Mouse (Mus musculus): ENCODE results near the gene Elavl1. TPM values are rescaled to one million over a fixed set of nuclear protein-coding genes. Genes with fewer than 3 reads are reported as not detected.
A peak's percentile ranks its signal among the peaks of the same experiment; 100 is the strongest.
"Not testable (repeated sequence)": the region's sequence is repeated elsewhere in the genome, so short reads cannot be mapped to it uniquely, and the experiment has no call there.

Gene Elavl1
- total RNA-seq, 2 experiments from 2014 or later: 99.5 to 107 TPM

DNA sequence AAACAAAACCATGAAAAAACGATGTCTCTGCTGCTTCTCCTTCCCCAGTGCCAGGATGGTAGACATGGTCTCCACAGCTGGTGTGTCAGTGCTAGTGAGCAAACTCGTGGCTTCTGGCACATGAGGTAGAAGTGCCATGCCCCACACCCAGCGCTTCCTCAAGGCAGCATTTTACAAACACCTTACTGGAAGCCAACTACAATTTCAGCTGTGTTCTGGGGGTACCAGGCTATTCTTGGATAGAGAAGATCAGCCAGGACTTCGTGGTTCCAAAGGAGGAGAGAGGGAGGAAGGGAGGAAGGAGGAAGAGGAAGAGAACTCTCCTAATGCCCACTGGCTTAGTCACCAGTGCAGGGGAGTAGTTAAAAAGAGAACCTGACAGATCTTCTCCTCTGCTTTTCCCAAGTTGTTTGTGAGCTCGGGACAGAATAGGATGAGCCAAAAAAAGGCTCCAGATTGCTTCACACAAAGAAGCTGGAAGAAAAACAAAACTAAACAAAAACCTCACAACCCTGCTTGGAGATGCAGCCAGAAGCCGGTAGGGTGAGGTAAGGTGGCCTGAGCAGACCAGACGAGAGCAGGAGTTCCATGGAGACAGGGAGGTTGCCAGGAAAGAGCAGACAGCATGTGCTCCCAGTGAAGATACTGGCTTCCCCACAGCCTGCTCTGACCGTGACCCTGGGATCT, 62.0 kb downstream of the Elavl1 start:
- no peak for ATAC-seq (replicated peaks; ENCODE audit: poor library complexity, severe bottlenecking)

DNA sequence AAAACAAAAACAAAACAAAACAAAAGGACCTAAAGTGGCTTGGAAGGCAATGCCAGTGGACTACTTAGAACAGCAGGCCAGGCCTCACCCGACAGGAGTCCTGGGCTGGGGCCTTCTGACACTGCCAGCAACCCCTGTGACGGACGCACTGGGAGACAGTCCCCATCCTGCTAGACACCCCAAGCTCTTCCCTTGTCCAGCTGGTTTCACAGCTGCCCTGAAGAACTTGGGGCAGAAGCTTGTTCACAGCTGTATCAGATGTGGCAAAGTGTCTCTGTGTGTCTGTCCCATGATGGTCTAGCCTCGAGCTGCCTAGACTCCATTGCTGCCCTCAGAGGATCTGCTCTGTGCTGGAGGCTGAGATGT, 65.4 kb downstream of the Elavl1 start:
- ATAC-seq (replicated peaks; ENCODE audit: poor library complexity, severe bottlenecking): no peak

DNA sequence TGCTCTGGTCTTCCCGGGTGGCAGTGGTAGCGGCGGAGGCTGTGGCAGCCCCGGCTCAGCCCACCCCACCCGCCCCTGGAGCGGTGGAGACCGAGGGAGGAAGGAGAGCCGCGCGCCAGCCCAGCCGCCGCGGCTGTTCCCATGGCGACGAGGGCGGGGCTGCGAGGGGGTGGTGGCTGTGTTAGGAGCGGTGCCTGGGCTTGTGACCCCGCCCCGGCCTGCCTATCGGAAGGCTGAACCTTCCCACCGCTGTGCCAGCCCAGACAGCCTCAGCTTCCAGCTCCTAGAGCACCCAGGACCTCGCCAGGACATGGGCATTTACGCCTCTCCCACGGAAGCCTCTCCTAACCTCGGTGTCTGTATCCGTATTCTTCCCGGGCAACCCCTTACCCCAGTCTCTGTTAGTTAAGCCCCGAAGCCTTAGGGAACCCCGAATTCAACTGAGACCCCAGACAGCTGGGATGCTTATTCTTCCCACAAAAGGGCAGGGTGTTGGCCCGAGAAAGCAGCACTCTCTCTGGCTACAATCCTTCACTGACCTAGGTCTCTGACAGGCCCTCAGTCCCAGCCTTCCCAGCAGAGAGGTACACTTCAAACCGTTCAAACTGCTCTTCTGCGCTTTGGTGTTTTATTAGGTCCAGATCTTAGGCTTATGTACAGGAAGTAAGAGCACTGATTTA, 65.9 kb downstream of the Elavl1 start, which contains the start of gene Ctxn1:
Ctxn1 (minus strand) TSS at position 150 of the 680 bp plus-strand sequence.
- peak; percentile 88 for ATAC-seq (replicated peaks; ENCODE audit: poor library complexity, severe bottlenecking)

GRCm38 (mm10) chr8:4258678-4259077, 66.5 kb downstream of the Elavl1 start:
- peak; percentile 13 for ATAC-seq (replicated peaks; ENCODE audit: poor library complexity, severe bottlenecking)

DNA sequence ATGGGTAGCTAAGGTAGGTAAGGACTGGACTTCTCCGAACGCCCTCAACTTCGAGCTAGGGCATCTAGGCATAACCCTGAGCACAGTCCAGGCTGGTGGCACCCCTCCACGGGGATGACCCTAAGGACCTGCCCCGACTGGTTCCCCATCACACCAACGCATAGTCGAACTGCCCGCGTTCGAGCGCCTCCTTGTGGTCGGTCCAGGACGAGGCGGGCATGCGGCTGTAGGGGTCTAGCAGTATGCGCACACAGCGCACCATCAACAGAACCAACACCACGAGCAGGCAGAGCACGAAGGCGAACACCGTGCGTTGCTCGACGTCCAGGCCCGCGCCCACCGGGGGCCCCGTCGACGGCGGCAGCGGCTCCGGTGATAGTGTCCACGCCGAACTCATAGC, 67.0 kb downstream of the Elavl1 start:
- peak; percentile 69 for ATAC-seq (replicated peaks; ENCODE audit: poor library complexity, severe bottlenecking)

GRCm38 (mm10) chr8:4257350-4257749, 67.9 kb downstream of the Elavl1 start:
- ATAC-seq (replicated peaks; ENCODE audit: poor library complexity, severe bottlenecking): no peak

- no peak for ATAC-seq (replicated peaks; ENCODE audit: poor library complexity, severe bottlenecking)
Observed at GRCm38 (mm10) chr8:4256911-4257310, 68.3 kb downstream of the Elavl1 start.

DNA sequence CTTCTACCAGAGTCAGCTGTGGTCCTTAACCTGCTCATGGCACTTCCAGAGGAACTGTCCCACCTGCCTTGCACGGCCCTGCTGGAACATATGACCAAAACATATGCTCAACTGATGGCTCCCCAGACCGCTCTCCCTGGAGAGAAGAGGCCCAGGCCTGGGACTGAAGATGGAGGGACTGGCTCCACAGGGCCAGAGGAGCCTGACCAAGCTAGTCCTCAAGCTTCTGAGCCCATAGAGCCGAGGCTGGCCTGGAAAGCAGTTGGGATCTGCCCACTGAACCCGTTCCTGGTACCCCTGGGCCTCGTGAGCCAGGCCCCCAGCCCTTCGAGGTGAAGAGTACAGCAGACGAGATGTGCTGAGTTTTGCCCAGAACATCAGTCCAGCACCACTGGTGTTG, 69.7 kb downstream of the Elavl1 start:
- ATAC-seq (replicated peaks; ENCODE audit: poor library complexity, severe bottlenecking): not testable (repeated sequence)

DNA sequence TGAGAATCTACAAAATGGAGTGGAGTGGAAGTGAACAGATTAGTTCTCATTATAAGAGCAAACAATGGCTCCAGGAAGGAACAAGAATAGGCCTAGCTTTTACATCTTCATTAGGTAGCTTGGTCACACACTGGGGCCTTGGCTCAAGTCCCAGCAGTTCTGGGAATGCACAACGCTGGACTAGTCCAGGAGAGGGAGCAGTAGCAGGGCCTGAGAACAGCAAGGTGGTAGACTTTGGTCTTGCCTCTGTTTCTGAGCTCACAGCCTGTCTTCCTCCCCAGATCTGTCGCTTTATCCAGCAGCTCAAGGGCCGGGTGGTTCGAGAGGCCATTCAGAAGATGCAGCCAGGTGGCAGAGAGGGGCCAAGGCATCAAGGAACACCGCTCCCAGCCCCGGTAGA, 71.2 kb downstream of the Elavl1 start:
- no peak for ATAC-seq (replicated peaks; ENCODE audit: poor library complexity, severe bottlenecking)

- peak; percentile 81 for ATAC-seq (replicated peaks; ENCODE audit: poor library complexity, severe bottlenecking)
Observed at GRCm38 (mm10) chr8:4252934-4253841, 72.0 kb downstream of the Elavl1 start, which contains the start of gene Snapc2. Snapc2 (plus strand) TSS chr8:4253080.

DNA sequence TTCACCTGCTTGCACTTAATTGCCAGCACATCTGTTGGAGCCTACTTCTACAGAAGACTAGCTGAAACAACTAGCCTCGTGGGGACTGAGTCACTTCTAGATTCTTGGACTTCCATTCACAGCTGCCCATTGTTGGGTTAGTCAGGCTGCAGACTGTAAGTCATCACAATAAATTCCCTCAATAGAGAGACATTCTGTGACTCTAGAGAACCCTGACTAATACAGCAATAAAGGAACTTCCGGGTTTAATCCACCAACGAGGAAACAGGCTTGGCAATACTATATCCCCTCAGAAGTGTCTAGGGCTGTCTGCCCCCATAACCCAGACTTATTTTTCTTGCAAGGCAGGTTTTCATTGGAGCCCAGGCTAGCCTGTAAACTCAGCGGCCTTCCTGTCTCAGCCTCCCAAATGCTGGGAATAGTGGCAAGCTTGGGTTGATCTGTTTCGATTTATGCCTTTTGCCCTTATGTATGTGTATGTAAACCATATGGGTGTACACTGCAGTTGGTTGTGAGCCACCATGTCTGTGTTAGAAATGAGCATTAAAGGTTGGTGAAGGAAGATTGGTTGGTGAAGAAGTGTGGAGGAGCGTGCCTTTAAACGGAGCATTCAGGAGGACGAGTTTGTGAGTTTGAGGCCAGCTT, 73.0 kb downstream of the Elavl1 start:
- ATAC-seq (replicated peaks; ENCODE audit: poor library complexity, severe bottlenecking): no peak

DNA sequence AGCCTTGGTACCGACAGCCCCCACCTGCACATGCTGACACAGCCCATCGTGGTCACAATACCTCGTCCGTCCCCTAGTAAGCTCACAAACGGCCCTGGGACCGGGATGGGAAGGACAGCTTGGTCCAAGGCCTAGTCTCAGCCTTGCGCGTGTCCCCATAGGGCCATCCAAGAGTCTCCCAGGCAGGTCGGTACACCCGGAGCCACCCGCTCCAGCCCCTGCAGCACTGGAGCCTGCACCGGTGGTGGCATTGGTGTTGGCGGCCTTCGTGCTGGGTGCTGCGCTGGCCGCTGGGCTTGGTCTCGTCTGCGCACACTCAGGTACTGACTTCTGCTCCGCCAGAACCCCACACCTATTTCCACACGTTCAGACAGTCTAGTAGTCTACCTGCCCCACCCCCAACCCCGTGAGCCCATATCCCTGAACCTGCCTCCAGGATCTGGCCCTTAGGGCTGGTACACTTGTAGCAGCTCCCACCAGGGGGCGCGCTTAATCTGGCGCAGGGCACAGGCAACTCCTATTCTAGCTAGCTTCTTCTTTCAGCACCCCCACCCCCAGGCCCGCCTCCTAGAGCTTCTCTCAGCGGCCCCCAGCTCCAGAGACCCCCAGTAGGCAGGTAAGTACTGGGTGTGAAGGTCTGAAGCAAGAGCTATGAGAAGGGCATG, 74.8 kb downstream of the Elavl1 start:
- ATAC-seq (replicated peaks; ENCODE audit: poor library complexity, severe bottlenecking): peak; percentile 62

DNA sequence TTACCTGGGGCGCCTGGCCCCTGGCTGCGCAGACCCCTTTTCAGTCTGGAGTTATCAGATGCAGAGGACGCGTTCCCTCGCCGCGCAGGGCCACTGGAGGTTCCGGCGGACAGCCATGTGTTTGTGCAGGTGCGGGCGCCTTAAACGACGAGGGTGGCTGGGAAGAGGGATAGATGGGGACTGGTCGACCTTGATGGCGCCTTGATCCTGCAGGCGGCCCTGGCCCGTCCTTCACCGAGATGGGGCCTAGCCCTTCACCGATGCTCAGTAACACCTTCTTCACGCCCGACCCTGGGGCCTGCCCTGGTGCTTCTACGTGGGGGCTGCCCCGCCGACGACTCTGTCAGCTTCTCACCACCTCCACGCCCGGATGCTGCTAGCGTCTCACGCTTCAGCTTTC, 76.0 kb downstream of the Elavl1 start:
- no peak for ATAC-seq (replicated peaks; ENCODE audit: poor library complexity, severe bottlenecking)

GRCm38 (mm10) chr8:4247951-4248540, 77.2 kb downstream of the Elavl1 start, which contains the start of gene Tgfbr3l:
Tgfbr3l (plus strand) TSS chr8:4248214.
- no peak for ATAC-seq (replicated peaks; ENCODE audit: poor library complexity, severe bottlenecking)

- ATAC-seq (replicated peaks; ENCODE audit: poor library complexity, severe bottlenecking): no peak
Observed at GRCm38 (mm10) chr8:4247241-4247640, 78.0 kb downstream of the Elavl1 start.

- ATAC-seq (replicated peaks; ENCODE audit: poor library complexity, severe bottlenecking): no peak
Observed at GRCm38 (mm10) chr8:4245737-4246136, 79.5 kb downstream of the Elavl1 start.

DNA sequence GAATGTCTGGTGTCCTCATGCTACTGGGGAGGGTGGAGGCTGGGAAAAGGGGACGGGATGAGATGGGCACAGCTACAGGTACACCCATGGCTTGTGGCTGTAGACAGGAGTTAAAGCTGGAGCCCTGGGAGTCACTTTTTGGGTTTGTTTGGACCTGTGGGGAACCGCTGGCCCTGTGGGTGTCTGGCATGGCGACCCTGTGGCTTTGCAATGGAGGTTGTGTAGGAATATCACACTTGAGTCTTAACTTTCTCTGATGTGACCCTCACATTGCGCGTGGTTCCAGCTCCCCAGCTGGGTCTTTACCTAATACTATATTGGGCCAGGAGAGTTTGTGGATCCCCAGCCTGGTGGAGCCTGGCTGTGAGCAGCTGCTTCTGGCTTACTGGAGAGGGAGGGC, 80.2 kb downstream of the Elavl1 start:
- no peak for ATAC-seq (replicated peaks; ENCODE audit: poor library complexity, severe bottlenecking)

- ATAC-seq (replicated peaks; ENCODE audit: poor library complexity, severe bottlenecking): peak; percentile 4; the same call in 1 of the 2 replicates
Observed at GRCm38 (mm10) chr8:4239193-4239890, 85.9 kb downstream of the Elavl1 start.

Data from granulocyte monocyte progenitor cell, adult 5-6 weeks (primary cell).